In genomic region chr1:37124696-37125349, GRCm38 (mm10) we compare ENCODE assay signal across 19 mouse cellular contexts.
DNase-seq lines count a peak whose midpoint lies in the region; ATAC-seq and TF ChIP-seq lines count a peak whose summit lies in the region.
"Had no signal": no experiment of that assay in that cellular context is flagged by ENCODE, and none has a peak within 500 bp of the region (broad histone marks: within the 10 kb centered on the region; RNA-seq: fewer than 3 reads in every experiment).

No protein-coding gene starts in this region.

- no peak for TF ChIP-seq POLR2A in kidney, adult 2 months (IDR thresholded peaks at IDR 0.05; ENCODE audit: low read depth, low read length)

- DNase-seq in kidney, adult 2 months, result no peak
- DNase-seq in retina, embryonic 14.5 days (ENCODE audit: low spot score), result peak; percentile 3
- no peak for DNase-seq in retina, postnatal 1 day
- no peak for DNase-seq in left cerebral cortex, postnatal 4 days
- no peak for DNase-seq in thymus, postnatal 0 days (ENCODE audit: low spot score)
- DNase-seq: adrenal gland, postnatal 14 days; cerebellum, adult 9-11 months; gastrocnemius, postnatal 25 days; kidney, postnatal 10 days; liver; lung, postnatal 36 days; right cerebral cortex, postnatal 14 days; spleen, adult 18-20 months had no signal

- no peak overlapping the region for H3K4me2 ChIP-seq in kidney, embryonic 14.5 days (replicated peaks; ENCODE audit: low read depth, low read length)
- no peak overlapping the region for H3K4me2 ChIP-seq in stomach, embryonic 14.5 days (replicated peaks; ENCODE audit: low read depth, low read length)
- H3K4me2 ChIP-seq: forebrain, embryonic 13.5 days; neural tube, embryonic 12.5 days had no signal

- intact Hi-C loops in left cerebral cortex, postnatal 4 days (cut with DNase I), result no loop called here

- H3K4me1 ChIP-seq in kidney, embryonic 14.5 days (ENCODE audit: control insufficient read depth, insufficient read depth, low read length), result no peaks in the 10 kb centered on the region
- no peaks in the 10 kb centered on the region for H3K4me1 ChIP-seq in kidney, adult 2 months (ENCODE audit: control insufficient read depth, insufficient read depth, low read length)
- H3K4me1 ChIP-seq in stomach, embryonic 14.5 days (ENCODE audit: control insufficient read depth, insufficient read depth, low read length), result peaks cover 24% of the 10 kb centered on the region

- H3K4me3 ChIP-seq in kidney, embryonic 14.5 days (ENCODE audit: low read length), result no peak overlapping the region
- H3K4me3 ChIP-seq in kidney, adult 2 months (ENCODE audit: insufficient read depth, low read depth, low read length), result no peak overlapping the region
- no peak overlapping the region for H3K4me3 ChIP-seq in stomach, embryonic 14.5 days (ENCODE audit: low read depth, low read length)
- H3K4me3 ChIP-seq: forebrain, embryonic 13.5 days; hindbrain, embryonic 10.5 days; neural tube, embryonic 12.5 days had no signal

- H3K9ac ChIP-seq in kidney, embryonic 14.5 days (ENCODE audit: low read depth, low read length), result no peak overlapping the region
- H3K9ac ChIP-seq in stomach, embryonic 14.5 days (replicated peaks; ENCODE audit: low read depth, low read length), result no peak overlapping the region
- H3K9ac ChIP-seq: forebrain, embryonic 13.5 days; neural tube, embryonic 12.5 days had no signal

- ATAC-seq in kidney, embryonic 14.5 days (ENCODE audit: low FRiP score, low TSS enrichment), result peak; percentile 55; the same call in 1 of the 2 replicates
- peak; percentile 86 for ATAC-seq in stomach, embryonic 14.5 days (ENCODE audit: insufficient number of reproducible peaks, insufficient read depth, low FRiP score, low read depth)
- ATAC-seq: forebrain, embryonic 13.5 days had no signal

- no peak for TF ChIP-seq CTCF in kidney, adult 2 months (conservative IDR thresholded peaks at IDR 0.05; ENCODE audit: insufficient read depth, insufficient read length, low read depth, low read length)

- H3K9me3 ChIP-seq in kidney, embryonic 14.5 days (ENCODE audit: control insufficient read depth, low read length), result no peaks in the 10 kb centered on the region
- no peaks in the 10 kb centered on the region for H3K9me3 ChIP-seq in stomach, embryonic 14.5 days (ENCODE audit: control insufficient read depth, low read depth, low read length)
- H3K9me3 ChIP-seq: forebrain, embryonic 13.5 days; G1E; hindbrain, embryonic 10.5 days; neural tube, embryonic 12.5 days had no signal

- no peaks in the 10 kb centered on the region for H3K27me3 ChIP-seq in kidney, embryonic 14.5 days (ENCODE audit: control insufficient read depth, insufficient read depth, low read length)
- no peaks in the 10 kb centered on the region for H3K27me3 ChIP-seq in kidney, adult 2 months (replicated peaks; ENCODE audit: control insufficient read depth, insufficient read depth, low read length)
- no peaks in the 10 kb centered on the region for H3K27me3 ChIP-seq in stomach, embryonic 14.5 days (ENCODE audit: control insufficient read depth, insufficient read depth, low read length)
- H3K27me3 ChIP-seq: forebrain, embryonic 13.5 days; neural tube, embryonic 12.5 days had no signal

- no peaks in the 10 kb centered on the region for H3K36me3 ChIP-seq in kidney, embryonic 14.5 days (ENCODE audit: control insufficient read depth, insufficient read depth, low read length)
- no peaks in the 10 kb centered on the region for H3K36me3 ChIP-seq in kidney, adult 2 months (ENCODE audit: control insufficient read depth, insufficient read depth, low read length)
- no peaks in the 10 kb centered on the region for H3K36me3 ChIP-seq in stomach, embryonic 14.5 days (ENCODE audit: control insufficient read depth, insufficient read depth, low read length)
- H3K36me3 ChIP-seq: G1E; hindbrain, embryonic 10.5 days; neural tube, embryonic 12.5 days had no signal

- no peak overlapping the region for H3K27ac ChIP-seq in kidney, embryonic 14.5 days (ENCODE audit: low read depth, low read length)
- no peak overlapping the region for H3K27ac ChIP-seq in kidney, adult 2 months (ENCODE audit: insufficient read depth, low read depth, low read length)
- peak overlapping the region; percentile 84 for H3K27ac ChIP-seq in stomach, embryonic 14.5 days (ENCODE audit: low read length)
- H3K27ac ChIP-seq: forebrain, embryonic 13.5 days; neural tube, embryonic 12.5 days had no signal

- WGBS in kidney, embryonic 14.5 days, result 42% methylated on average over 12 of the region's 12 CpGs
- 50% methylated on average over 12 of the region's 12 CpGs for WGBS in kidney, adult 2 months
- WGBS in stomach, embryonic 14.5 days, result 21% methylated on average over 12 of the region's 12 CpGs
